Mouse (Mus musculus) lung, postnatal 10 days (tissue): Measurements from ENCODE around the gene Mindy4.

Experiments
- DNase-seq: peaks from one replicate; pipeline ENCODE4 v3.0.0; 2021

The Mindy4 gene

DNA sequence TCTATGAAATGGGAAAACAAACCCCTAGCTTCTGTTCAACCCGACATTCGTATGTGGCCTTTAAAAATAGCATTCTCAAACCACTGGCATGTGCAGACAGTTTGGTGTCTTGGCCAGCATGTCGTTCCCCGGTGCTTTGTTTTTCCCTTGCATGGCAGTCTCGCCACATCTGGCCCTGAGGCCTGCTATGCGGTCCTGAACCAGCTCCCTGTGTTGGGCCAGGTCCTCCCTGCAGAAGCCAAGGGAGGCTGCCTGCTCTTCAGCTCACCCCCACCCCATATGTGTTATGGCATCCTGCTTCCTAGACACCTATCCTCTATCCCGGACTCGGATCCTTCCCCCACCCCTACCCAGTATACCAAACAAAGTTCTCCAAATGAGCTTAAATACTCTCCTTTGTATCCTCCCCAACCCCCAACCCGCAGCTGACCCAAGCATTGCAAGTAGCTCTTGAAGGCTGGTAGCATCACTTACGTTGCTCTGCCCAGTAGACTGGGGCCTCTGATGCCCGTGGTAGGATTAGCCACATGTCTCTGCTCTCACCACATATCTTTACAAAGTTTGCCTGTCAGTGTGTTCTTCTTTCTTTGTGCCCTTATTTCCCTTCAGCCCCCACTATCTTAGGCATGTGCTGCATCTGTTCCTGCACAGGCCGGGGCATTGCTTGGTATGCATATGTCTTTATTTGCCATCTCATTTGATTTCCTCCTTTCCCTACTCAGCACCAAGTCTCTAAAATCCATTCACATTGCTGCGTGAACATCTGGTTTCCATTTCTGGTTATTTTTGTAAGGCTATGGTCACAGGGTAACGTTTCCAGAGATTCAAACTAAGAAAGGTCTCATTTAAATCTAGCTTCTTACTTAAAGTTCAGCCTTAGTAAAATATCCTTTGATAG is 55.5 kb downstream of the Mindy4 start:
- no peak for DNase-seq

DNA sequence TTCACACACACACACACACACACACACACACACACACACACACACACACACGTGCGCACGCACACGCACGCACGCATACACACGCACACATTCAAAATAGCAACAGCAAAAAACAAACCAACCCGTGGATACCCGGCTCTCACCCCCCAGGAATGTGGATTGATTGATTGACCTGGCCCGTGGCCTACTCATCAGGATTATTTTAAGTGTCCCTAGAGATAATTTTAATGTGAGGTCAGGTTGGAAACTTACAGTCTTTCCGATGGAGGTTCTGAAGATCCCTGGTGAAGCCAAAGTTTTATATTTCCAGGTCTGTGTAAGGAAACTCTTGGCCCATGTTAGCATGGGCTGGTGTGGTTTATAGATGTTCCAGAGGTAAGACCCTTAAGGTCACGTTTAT is 59.0 kb downstream of the Mindy4 start:
- DNase-seq: no peak

- DNase-seq: no peak
These were observed 60.4 kb downstream of the Mindy4 start for GRCm38 (mm10) chr6:55263490-55264046.

DNA sequence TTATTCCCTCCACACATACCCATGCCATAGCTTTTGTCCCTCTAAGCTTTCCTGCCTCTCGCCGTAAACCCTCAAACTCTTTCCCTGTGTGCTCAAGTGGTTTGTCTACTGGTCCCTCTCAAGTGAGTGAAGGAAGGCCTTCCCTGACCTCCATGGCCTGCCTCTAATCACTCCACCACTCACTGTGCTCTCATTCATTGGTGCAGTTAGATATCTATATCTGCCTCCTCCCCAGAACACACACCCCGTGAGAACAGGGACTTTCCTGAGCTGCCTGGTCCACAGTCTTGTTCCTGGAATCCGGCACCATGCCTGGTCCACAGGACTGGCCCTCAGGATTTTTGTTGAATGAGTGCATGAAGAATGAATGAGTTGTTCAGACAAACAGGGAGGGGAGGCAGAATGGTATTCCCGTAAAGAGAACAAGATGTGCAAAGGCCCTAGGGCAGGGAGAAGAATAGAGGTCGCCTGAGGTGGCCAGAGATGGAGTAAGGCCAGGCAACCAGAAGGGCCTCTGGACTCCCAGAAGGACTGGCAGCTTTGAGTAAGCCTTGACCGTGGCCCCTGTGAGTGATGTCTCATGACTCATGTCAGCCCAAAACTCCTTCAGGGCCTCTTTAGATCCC is 61.7 kb downstream of the Mindy4 start:
- no peak for DNase-seq

DNA sequence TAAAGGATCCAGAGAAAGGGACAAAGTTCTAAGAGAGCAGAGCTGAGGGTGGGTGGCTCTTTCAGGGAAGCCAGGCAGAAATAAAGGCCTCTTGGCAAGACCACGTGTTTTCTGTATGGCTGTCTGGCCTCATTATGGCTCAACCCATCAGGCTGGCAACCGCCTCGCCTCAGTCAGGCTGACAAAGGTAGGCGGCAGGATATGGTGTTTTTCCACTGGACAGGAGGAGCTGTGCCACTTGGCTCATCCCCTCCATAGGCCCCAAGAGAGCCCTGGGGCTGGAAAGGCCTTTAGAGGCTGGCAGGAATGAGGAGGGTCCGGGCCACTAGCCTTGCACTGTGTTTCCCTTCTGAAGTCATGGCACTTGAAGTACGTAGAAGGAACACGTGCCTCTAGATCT is 69.8 kb downstream of the Mindy4 start:
- DNase-seq: no peak

DNA sequence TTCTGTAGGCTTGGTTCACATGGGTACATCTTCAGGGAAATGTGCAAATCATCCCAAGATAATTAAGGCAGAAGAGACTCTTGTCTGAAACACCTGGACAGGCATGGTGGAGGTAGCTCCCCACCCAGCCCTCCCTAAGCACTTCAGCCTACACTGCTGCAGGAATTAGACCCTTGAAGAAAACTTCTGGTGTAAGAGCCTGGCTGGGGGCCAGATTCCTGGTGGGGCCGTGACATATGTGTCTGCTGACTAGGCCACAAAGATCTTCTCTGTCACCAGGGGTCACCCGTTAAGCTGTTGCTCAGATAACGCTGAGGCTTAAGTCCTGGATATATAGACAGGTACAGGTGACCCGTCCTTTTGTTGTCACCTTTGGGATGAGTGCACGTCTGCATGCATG is 70.3 kb downstream of the Mindy4 start:
- DNase-seq: peak; percentile 66

DNA sequence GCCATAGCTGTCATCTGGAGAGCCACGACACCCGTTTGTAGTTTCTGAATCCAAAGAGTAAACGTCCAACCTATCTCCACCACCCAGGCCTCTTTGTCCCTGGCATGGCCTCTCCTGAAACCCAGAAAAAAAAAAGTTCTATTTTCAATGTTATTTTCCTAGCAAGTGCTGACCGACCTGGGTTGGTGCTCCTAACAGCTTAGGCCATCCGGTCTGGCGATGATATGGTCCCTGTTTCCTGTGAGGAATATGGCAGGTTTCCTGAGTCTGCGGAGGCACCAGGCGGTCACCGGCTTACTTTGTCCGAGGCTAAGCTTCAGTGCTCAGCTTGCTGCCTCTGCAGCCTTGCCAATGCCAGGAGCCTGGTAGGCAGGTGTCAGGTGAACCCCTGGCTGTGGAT is 71.8 kb downstream of the Mindy4 start:
- DNase-seq: peak; percentile 25

- no peak for DNase-seq
These were observed 72.6 kb downstream of the Mindy4 start for GRCm38 (mm10) chr6:55275786-55276185.

- DNase-seq: no peak
These were observed 73.6 kb downstream of the Mindy4 start for GRCm38 (mm10) chr6:55276692-55277282.

GRCm38 (mm10) chr6:55278086-55278485 is 74.9 kb downstream of the Mindy4 start:
- no peak for DNase-seq

DNA sequence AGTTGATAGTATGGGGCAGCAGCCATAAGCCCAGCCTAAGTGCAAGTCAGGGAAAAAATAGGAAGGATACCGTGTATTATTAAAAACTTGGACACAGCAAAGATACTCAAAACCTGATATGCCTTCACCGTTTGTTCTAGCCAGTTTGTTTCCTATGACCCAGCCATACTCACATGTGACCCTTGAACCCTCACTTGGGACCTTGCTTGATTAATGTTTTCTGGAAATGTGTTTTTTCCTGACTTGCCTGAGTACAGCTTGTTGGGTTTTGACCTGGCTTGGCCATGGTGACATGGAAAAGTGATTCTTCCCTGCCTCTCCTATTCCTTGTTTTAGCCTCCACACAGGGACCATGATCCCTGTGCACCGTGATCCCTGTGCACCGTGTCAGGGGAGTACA is 75.3 kb downstream of the Mindy4 start:
- no peak for DNase-seq

GRCm38 (mm10) chr6:55280979-55281378 is 77.8 kb downstream of the Mindy4 start:
- DNase-seq: no peak

- no peak for DNase-seq
These were observed 78.5 kb downstream of the Mindy4 start for GRCm38 (mm10) chr6:55281687-55282086.

GRCm38 (mm10) chr6:55282348-55282747 is 79.2 kb downstream of the Mindy4 start:
- no peak for DNase-seq

DNA sequence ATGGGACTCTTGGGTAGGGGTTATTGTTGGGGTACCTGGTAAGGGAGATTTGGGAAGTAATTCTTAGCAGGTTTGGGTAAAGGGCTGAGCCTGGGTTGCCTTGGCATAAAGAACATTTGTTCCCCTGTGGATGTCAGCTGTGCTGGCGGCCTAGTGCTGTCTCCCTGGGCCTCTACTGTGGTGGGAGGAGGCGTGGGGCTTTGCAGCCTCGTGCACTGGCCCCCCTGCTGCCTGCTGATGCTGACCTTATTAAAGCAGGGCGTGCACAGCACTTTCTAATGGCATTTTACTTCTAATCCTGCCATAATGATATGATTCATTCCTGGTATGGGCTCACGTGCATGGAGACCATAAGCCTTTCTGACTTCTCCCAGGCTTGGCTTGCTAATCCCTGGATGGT is 82.0 kb downstream of the Mindy4 start:
- no peak for DNase-seq

- DNase-seq: peak; percentile 15
These were observed 84.9 kb downstream of the Mindy4 start for GRCm38 (mm10) chr6:55288007-55288602.

DNA sequence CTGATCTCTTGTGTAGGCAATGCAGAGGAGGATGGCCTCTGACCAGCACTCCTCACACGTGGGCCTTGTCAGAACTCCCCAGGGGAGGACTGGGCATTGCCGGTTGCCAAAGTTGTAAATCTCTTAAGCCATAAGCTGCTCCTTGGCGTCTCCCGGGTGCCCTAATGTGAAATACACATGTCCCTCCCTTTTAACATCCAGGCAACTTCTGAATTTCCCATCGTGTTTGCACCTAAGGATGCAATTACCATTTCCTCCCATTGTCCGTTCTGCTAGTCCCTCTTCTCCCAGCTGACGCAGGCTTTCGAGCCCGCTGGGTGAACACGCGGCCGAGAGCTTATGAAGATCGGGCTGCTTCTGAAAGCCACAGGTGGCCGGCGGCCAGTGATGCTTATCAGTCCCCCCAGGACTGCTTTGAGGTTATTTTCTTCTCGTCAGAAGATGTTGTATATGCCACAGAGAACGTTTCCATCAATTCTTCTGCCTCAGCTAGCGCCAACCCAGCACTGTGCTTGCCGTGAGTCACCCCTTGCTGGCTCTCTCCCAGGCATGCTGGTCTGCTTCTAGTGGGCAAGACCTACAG is 91.5 kb downstream of the Mindy4 start:
- peak; percentile 84 for DNase-seq

DNA sequence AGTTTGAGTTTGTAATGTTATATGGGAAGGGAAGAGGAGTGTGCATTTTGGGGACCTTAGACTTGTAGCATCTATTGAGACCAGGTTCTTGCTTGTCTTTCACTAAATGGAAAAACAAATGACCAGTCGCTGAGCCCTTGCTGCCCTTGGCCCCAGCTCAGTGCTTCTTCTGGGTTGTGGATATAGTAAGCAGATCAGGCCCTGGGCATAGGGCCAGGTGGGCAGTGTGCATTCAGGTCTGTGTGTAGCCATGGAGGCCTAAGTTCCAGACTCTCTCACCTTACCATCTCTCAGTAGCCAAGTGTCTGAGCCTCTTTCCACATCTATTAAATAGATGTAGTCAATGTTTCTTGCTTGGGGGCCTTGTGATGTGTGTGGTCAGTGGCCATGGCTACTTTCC is 92.1 kb downstream of the Mindy4 start:
- no peak for DNase-seq

GRCm38 (mm10) chr6:55299482-55299881 is 96.3 kb downstream of the Mindy4 start:
- no peak for DNase-seq

DNA sequence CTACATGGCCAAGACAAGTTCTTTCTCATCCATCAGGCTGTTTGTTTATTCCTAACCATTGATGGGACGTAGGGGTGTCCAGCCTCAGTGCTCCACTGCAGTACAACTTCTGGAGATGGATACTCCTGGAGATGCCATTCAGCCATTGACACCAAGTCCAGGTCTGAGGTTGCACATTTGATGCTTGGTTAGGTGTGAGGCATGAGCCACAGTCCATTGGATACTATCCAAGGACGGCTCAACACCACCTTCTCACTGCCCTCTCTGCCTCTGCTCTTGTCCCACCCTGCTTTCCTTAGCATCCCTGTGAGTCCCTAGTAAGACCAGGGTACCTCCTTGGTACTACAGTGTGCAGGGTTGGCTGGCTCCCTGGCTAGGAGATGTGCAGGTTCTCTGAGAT is 96.7 kb downstream of the Mindy4 start:
- DNase-seq: no peak

DNA sequence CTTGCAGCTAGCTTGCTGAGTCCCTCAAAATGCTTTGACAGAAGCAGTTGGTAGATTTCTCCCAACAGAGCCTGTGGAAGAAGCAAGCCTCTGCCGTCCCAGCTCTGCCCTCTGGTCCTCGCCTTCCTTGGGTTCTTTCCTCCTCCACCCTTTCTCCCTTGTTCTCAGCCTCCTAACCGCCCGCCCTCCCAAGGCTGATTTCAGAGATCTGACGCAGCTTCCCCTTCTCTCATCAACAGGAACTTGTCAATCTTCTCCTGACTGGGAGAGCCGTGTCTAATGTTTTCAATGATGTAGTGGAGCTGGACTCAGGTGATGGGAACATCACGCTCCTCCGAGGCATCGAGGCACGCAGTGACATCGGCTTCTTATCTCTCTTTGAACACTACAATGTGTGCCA is 97.5 kb downstream of the Mindy4 start:
- DNase-seq: peak; percentile 53

DNA sequence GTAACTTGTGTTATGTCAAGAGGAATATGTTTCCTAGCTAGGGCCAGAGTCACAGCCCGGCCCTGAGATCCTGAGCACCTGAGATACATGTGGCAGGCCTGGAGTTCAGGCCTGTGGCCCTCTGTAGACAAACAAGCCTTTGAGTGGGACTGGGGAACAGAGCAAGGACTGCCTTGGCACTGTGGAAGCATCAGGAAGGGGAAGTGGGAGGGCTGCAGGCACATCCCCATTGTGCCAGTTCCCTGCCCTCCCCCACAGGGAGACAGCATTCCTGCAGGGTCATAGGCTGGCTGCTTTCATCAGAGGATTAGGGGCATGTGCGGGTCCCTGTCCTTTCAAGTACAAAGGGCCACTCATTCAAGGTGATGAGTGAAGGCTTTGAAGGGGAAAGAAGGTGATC is 107.0 kb downstream of the Mindy4 start:
- DNase-seq: peak; percentile 77

- DNase-seq: no peak
These were observed 108.8 kb downstream of the Mindy4 start for GRCm38 (mm10) chr6:55311962-55312361.
